Mouse (Mus musculus) neural tube, embryonic 14.5 days (tissue): Measurements from ENCODE around the gene Gipc1. TPM values are rescaled to one million over a fixed set of nuclear protein-coding genes. Genes with fewer than 3 reads are reported as not detected.

Experiments used
- ATAC-seq: fragments of 200-750 bp; cut with Nextera tagmentation; 2 replicates; pipeline ENCODE4 v1.8.0; 2017; ENCODE audit warnings: low read depth, mild to moderate bottlenecking, moderate TSS enrichment, moderate library complexity
- H3K27ac ChIP-seq: fragments of 300-500 bp; sonication (generic); 2 replicates; pipeline ENCODE4 v1.5.1; 2014; ENCODE audit warnings: low read depth, mild to moderate bottlenecking, control low read depth, low read length, moderate library complexity, mixed read lengths
- H3K27me3 ChIP-seq: fragments of 300-500 bp; sonication (generic); 2 replicates; pipeline ENCODE4 v1.6.1; 2014; ENCODE audit warnings: low read length; ENCODE audit not compliant: control insufficient read depth, insufficient read depth
- H3K36me3 ChIP-seq: fragments of 300-500 bp; sonication (generic); 2 replicates; pipeline ENCODE4 v1.6.1; 2014; ENCODE audit warnings: low read length, mixed read lengths; ENCODE audit not compliant: control insufficient read depth, insufficient read depth
- H3K4me1 ChIP-seq: fragments of 300-500 bp; sonication (generic); 2 replicates; pipeline ENCODE4 v1.6.1; 2014; ENCODE audit warnings: low read length; ENCODE audit not compliant: control insufficient read depth, insufficient read depth
- H3K4me2 ChIP-seq: fragments of 300-500 bp; sonication (generic); 2 replicates; pipeline ENCODE4 v1.6.1; 2014; ENCODE audit warnings: mild to moderate bottlenecking, low read depth, low read length, control low read depth
- H3K4me3 ChIP-seq: fragments of 300-500 bp; sonication (generic); 2 replicates; pipeline ENCODE4 v1.5.1; 2014; ENCODE audit warnings: low read depth, low read length, control low read depth, mixed read lengths
- H3K9ac ChIP-seq: fragments of 300-500 bp; sonication (generic); replicated peaks from 2 replicates; pipeline ENCODE4 v1.6.1; 2014; ENCODE audit warnings: low read depth, mild to moderate bottlenecking, control low read depth, low read length, mixed read lengths
- H3K9me3 ChIP-seq: fragments of 300-500 bp; sonication (generic); 2 replicates; pipeline ENCODE4 v1.6.1; 2016; ENCODE audit warnings: low read length; ENCODE audit not compliant: control insufficient read depth
- WGBS: fragments of 180-500 bp; shearing (Covaris S2); extraction: QIAGEN DNeasy Blood & Tissue Kit; methylation state at CpG from one replicate; pipeline ENCODE4 v1.1.7; 2014; 5-methylcytosine and 5-hydroxymethylcytosine counted together
- polyA plus RNA-seq: library from polyadenylated mRNA; unstranded; fragments of >200 nt; fragmentation: Nextera tagmentation; extraction: Ambion mirVana; gene quantifications from 2 replicates; pipeline ENCODE4 v1.2.1, GENCODE M21; 2014

Gipc1 gene
- polyA plus RNA-seq, 1 experiment from 2014 or later, result 90.2 TPM

DNA sequence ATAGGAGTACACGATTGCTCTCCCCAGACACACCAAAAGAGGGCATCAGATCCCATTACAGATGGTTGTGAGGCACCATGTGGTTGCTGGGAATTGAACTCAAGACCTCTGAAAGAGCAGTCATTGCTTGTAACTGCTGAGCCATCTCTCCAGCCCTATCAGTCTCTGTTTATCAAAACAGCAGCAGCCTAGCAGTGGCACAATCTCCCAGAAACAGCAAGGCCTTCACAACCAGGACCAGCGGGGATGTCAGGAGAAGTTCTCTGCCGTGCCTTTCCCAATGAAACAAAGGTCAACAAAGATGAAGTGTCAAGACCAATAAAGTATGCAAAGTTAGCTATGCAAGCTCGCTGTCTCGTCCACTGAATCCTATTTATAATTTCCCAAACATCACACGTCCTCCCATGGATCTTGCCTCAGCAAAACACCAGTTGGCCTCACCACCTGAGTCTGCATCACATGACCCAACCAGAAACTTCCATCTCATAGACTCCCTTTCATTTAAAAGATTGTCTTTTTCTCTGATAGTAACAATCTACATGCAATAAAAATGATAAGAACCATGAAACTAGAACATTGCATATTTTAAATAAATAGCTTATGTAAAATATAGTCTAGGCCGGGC is 20.3 kb upstream of the Gipc1 start:
- no peaks in the 10 kb centered on the region for H3K4me1 ChIP-seq
- no peak overlapping the region for H3K27ac ChIP-seq
- no peaks in the 10 kb centered on the region for H3K27me3 ChIP-seq
- H3K4me2 ChIP-seq, result no peak overlapping the region
- no peaks in the 10 kb centered on the region for H3K36me3 ChIP-seq
- WGBS, result 88% methylated on average over 7 of the region's 7 CpGs
- no peak for ATAC-seq
- H3K9me3 ChIP-seq, result no peaks in the 10 kb centered on the region; the same call in 1 of the 2 replicates
- no peak overlapping the region for H3K9ac ChIP-seq
- no peak overlapping the region for H3K4me3 ChIP-seq

DNA sequence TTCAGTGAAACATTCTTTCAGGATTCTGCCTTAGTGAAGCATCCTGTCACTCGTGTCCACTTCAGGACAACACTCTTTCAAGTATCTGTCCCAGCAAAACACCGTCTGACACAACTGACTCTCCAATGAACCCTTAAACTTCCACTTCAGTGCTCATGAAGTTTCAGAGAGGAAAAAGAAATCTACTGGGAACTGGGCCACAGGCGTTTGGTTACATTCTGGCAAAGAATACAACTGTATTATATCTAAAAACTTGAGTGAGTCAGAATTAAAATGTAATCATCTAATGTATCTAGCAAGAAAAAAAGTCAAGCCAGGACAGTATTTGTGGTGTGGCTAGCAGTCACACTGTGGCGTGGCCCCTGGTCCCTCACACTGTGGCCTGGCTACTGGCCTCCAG is 13.6 kb upstream of the Gipc1 start:
- Histone ChIP-seq H3K4me3 (no peak overlapping the region), H3K27me3 (no peaks in the 10 kb centered on the region), H3K4me2 (no peak overlapping the region), H3K9ac (no peak overlapping the region), H3K36me3 (no peaks in the 10 kb centered on the region), H3K9me3 (no peaks in the 10 kb centered on the region; the same call in 1 of the 2 replicates), H3K27ac (no peak overlapping the region), H3K4me1 (no peaks in the 10 kb centered on the region)
- no peak for ATAC-seq
- WGBS, result 74% methylated on average over 4 of the region's 4 CpGs

DNA sequence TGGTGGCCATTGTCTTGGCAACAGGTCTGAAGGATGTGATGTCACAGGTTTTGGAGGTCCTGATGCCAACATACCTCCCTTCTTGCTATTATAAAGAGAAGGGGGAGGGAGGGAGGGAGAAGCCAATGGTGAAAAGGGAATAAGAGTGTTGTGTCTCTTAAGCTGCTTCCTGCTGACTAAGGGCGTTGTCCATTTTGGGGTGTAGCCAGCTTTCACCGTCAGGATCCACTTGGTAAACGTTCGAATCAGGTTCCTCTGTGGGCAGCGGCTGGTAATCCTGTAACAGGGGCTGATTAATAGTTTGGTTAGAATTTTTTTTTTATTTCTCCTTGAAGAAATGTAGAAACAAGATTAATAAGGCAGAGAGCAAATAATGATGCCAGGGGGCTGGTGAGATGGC is 12.8 kb upstream of the Gipc1 start:
- Histone ChIP-seq H3K27ac (no peak overlapping the region), H3K27me3 (no peaks in the 10 kb centered on the region), H3K4me2 (no peak overlapping the region), H3K4me1 (no peaks in the 10 kb centered on the region), H3K4me3 (no peak overlapping the region), H3K9ac (no peak overlapping the region), H3K36me3 (no peaks in the 10 kb centered on the region), H3K9me3 (no peaks in the 10 kb centered on the region; the same call in 1 of the 2 replicates)
- 77% methylated on average over 5 of the region's 5 CpGs for WGBS
- ATAC-seq, result no peak

DNA sequence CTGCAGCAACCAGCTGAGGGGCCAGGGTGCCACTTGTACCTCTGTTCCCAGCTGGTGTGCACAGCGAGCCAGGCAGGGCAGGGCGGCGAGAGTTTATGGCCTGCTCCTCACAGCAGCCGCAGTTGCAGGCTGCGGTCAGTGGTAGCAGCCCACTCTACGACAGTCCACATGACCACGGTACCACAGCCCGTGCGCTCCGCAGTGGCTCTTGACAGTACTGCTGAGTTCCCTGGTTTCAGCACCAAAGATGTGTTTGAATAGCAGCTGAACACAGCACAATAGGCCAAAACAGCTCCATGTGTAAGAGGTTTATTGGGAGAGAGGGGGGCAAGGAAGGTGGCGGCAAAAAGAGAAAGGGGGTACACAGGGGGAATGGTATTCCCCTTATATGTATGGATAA is 5.0 kb upstream of the Gipc1 start:
- Histone ChIP-seq H3K4me1 (no peaks in the 10 kb centered on the region), H3K27me3 (no peaks in the 10 kb centered on the region), H3K36me3 (no peaks in the 10 kb centered on the region), H3K9me3 (no peaks in the 10 kb centered on the region), H3K4me3 (no peak overlapping the region), H3K4me2 (no peak overlapping the region), H3K27ac (no peak overlapping the region), H3K9ac (no peak overlapping the region)
- WGBS, result 94% methylated on average over 11 of the region's 11 CpGs
- no peak for ATAC-seq

DNA sequence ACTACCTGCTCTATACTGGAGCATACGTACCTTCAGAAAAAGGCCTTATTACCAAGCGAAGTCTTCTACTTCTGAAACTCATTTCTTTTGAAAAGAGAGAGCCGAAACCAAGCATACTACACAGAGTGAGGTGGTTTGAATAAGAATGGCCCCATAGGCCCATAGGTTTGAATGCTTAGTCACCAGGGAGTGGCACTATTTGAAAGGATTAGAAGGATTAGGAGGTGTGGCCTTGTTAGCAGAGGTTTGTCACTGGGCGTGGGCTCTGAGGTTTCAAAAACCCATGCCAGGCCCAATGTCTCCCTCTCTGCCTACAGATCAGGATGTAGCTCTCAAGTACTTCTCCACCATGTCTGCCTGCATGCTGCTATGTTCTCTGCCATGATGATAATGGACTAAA is 4.4 kb upstream of the Gipc1 start:
- H3K4me1 ChIP-seq, result peaks cover under 1% of the 10 kb centered on the region
- no peak overlapping the region for H3K4me3 ChIP-seq
- H3K36me3 ChIP-seq, result no peaks in the 10 kb centered on the region
- H3K9me3 ChIP-seq, result no peaks in the 10 kb centered on the region
- 96% methylated on average over 4 of the region's 4 CpGs for WGBS
- no peaks in the 10 kb centered on the region for H3K27me3 ChIP-seq
- no peak for ATAC-seq
- H3K27ac ChIP-seq, result no peak overlapping the region
- no peak overlapping the region for H3K9ac ChIP-seq
- no peak overlapping the region for H3K4me2 ChIP-seq

DNA sequence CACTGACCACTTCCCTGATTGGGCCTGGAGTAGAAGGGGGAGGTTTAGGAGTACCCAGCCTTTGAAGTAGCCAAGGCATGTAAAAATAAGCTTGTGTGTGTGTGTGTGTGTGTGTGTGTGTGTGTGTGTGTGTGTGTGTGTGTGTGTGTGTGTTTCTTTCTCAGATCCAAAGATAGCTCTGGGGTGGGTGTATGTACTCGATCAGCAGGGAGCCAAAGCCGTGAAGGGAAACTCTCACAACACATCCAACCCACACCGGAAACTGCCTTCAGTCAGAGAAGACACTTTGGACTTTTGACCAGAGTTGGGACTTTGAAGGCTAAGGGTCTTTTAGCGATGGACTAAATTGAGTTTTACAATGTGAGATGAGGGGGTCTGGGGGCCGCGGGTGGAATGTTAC is 2.8 kb upstream of the Gipc1 start:
- no peak for ATAC-seq
- no peak overlapping the region for H3K4me2 ChIP-seq
- no peak overlapping the region for H3K27ac ChIP-seq
- H3K4me3 ChIP-seq, result no peak overlapping the region
- H3K27me3 ChIP-seq, result no peaks in the 10 kb centered on the region
- H3K4me1 ChIP-seq, result peaks cover 11% of the 10 kb centered on the region
- WGBS, result 91% methylated on average over 6 of the region's 6 CpGs
- H3K9ac ChIP-seq, result no peak overlapping the region
- no peaks in the 10 kb centered on the region for H3K9me3 ChIP-seq
- H3K36me3 ChIP-seq, result no peaks in the 10 kb centered on the region

DNA sequence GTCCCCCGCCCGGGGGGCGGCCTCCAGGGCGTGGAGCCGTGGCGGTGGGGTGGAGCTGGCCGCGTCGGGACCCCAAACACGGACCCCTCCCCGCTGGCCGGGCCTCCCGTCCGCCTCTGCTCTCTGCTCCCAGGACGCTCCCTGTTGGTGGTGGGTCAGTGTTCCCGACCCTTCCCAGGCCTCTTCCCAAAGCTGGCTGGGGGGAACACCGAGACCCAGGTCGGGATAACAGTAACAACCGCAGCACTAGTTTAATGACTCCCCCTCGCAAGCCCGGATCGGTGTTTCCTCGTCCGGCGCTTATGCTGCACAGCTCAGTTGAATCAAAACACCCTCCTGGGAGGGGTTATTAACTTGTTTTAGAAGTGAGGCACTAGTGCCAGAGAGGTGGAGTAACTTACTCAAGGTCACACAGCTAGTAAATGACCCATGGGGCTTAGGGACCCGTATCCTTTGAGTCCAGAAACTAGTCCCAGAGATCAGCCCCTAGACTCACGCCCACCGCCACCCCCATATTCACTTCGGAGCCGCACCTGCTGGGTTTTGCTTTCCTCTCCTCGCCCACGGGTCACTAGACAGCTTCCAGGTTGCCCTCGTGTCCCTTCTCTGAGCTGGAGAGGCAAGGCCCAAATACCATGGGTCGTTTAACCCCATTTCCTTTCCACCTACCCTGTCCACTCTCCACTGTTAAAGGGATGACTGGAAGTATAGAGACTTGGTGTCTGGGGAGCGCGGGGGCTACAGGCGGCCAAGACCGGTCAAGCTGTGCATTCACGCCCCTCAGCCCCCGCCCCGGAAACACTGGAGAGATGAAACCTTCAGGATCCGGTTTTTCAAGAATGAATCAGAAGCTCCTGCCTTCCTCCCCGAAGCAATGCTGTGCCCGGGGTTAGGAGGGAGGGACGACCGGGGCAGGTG is 526 bp downstream of the Gipc1 start:
- Histone ChIP-seq H3K9ac (peak overlapping the region; percentile 78), H3K27ac (peak overlapping the region; percentile 67; the same call in 1 of the 2 replicates), H3K27me3 (no peaks in the 10 kb centered on the region), H3K9me3 (no peaks in the 10 kb centered on the region), H3K36me3 (no peaks in the 10 kb centered on the region), H3K4me2 (peak overlapping the region; percentile 96), H3K4me1 (peaks cover 11% of the 10 kb centered on the region), H3K4me3 (peak overlapping the region; percentile 89)
- 3% methylated on average over 40 of the region's 46 CpGs for WGBS
- peak; percentile 39; the same call in 1 of the 2 replicates for ATAC-seq

DNA sequence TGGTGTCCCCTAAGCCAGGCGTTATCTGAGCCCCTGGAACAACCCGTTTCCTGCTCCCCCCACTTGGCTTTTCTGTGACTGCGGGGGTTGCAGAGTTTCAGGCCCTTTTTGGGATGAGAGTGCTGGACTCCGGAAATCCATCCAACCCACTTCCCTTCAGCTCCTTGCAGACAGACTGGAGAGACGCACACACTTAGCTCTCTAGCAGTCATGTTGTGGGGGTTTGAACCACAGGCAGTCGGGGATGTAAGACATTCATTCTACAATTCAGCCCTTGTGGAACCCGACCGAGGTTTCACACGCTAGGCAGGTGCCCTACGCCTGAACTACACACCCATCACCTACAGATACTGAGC is 1.2 kb downstream of the Gipc1 start:
- no peak for ATAC-seq
- no peaks in the 10 kb centered on the region for H3K36me3 ChIP-seq
- no peaks in the 10 kb centered on the region for H3K9me3 ChIP-seq
- 51% methylated on average over 10 of the region's 10 CpGs for WGBS
- H3K4me2 ChIP-seq, result peak overlapping the region; percentile 96
- no peak overlapping the region for H3K27ac ChIP-seq
- H3K4me1 ChIP-seq, result peaks cover 11% of the 10 kb centered on the region
- peak overlapping the region; percentile 78 for H3K9ac ChIP-seq
- H3K27me3 ChIP-seq, result no peaks in the 10 kb centered on the region
- H3K4me3 ChIP-seq, result peak overlapping the region; percentile 89

DNA sequence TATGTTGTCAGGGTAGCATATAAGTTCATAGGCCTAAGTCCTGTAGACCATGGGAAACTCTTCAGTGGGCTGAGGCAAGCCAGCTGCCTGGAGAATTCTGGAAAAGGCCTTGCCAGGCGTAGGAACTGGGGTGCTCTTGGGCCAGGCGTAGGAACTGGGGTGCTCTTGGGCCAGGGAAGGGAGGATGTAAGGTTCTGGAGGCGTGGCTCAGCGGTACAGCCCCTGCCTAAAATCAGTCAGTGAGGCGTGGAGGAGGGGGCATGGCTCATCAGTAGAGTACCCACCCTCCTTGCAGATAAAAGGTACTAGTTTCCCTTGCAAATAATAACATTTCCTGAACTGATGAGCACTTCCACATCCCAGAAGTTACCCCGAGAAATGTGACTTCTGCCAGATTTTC is 2.2 kb downstream of the Gipc1 start:
- no peaks in the 10 kb centered on the region for H3K9me3 ChIP-seq
- H3K4me1 ChIP-seq, result peaks cover 11% of the 10 kb centered on the region
- no peaks in the 10 kb centered on the region for H3K27me3 ChIP-seq
- H3K36me3 ChIP-seq, result no peaks in the 10 kb centered on the region
- WGBS, result 97% methylated on average over 6 of the region's 6 CpGs
- H3K27ac ChIP-seq, result no peak overlapping the region
- no peak for ATAC-seq
- H3K4me2 ChIP-seq, result no peak overlapping the region
- H3K4me3 ChIP-seq, result no peak overlapping the region
- no peak overlapping the region for H3K9ac ChIP-seq
